Mouse (Mus musculus): ENCODE data around the gene Shkbp1.

GRCm38 (mm10) chr7:27354783-27355182 lies 1.0 kb downstream of the Shkbp1 start:
- no peak for TF ChIP-seq GATA1 (IDR thresholded peaks at IDR 0.05; ENCODE audit: borderline replicate concordance, low read length)
- no peak for TF ChIP-seq FLI1 (IDR thresholded peaks at IDR 0.05; ENCODE audit: low read length)
